Mouse (Mus musculus) embryonic facial prominence, embryonic 15.5 days (tissue): ENCODE data around the gene Tprn. TPM values are rescaled to one million over a fixed set of nuclear protein-coding genes. Genes with fewer than 3 reads are reported as not detected.
"Not testable (repeated sequence)": the region's sequence is repeated elsewhere in the genome, so short reads cannot be mapped to it uniquely, and the experiment has no call there.

Experiments
- ATAC-seq: fragments of 200-750 bp; cut with Nextera tagmentation; 2 replicates; pipeline ENCODE4 v1.8.0; 2017; ENCODE audit warnings: low read depth, moderate TSS enrichment; ENCODE audit not compliant: insufficient number of reproducible peaks, low FRiP score, low TSS enrichment
- H3K27ac ChIP-seq: fragments of 300-500 bp; sonication (generic); replicated peaks from 2 replicates; pipeline ENCODE4 v1.5.1; 2015; ENCODE audit warnings: mild to moderate bottlenecking, inconsistent platforms
- H3K27me3 ChIP-seq: fragments of 300-500 bp; sonication (generic); 2 replicates; pipeline ENCODE4 v1.6.1; 2015; ENCODE audit warnings: inconsistent platforms
- H3K36me3 ChIP-seq: fragments of 300-500 bp; sonication (generic); 2 replicates; pipeline ENCODE4 v1.6.1; 2015; ENCODE audit warnings: mild to moderate bottlenecking, inconsistent platforms
- H3K4me1 ChIP-seq: fragments of 300-500 bp; sonication (generic); 2 replicates; pipeline ENCODE4 v1.6.1; 2015; ENCODE audit warnings: inconsistent platforms
- H3K4me2 ChIP-seq: fragments of 300-500 bp; sonication (generic); replicated peaks from 2 replicates; pipeline ENCODE4 v1.6.1; 2015; ENCODE audit warnings: mild to moderate bottlenecking, inconsistent platforms
- H3K4me3 ChIP-seq: fragments of 300-500 bp; sonication (generic); replicated peaks from 2 replicates; pipeline ENCODE4 v1.5.1; 2015; ENCODE audit warnings: mild to moderate bottlenecking, inconsistent platforms
- H3K9ac ChIP-seq: fragments of 300-500 bp; sonication (generic); 2 replicates; pipeline ENCODE4 v1.6.1; 2015; ENCODE audit warnings: inconsistent platforms
- H3K9me3 ChIP-seq: fragments of 300-500 bp; sonication (generic); replicated peaks from 2 replicates; pipeline ENCODE4 v1.6.1; 2016; ENCODE audit warnings: inconsistent platforms
- WGBS: fragments of 180-500 bp; shearing (Covaris S2); methylation state at CpG from one replicate; pipeline ENCODE4 v1.1.7; 2015; 5-methylcytosine and 5-hydroxymethylcytosine counted together
- polyA plus RNA-seq: library from polyadenylated mRNA; unstranded; fragments of >200 nt; fragmentation: Nextera tagmentation; extraction: Ambion mirVana; gene quantifications from 2 replicates; pipeline ENCODE4 v1.2.1, GENCODE M21; 2015

Tprn gene
- polyA plus RNA-seq, 1 experiment from 2014 or later: 10.2 TPM

GRCm38 (mm10) chr2:25255284-25255779 is 7.1 kb upstream of the Tprn start, which contains the start of gene Tmem203:
Tmem203 (plus strand) TSS chr2:25255439.
- H3K9ac ChIP-seq: peak within 1 kb of the TSS; percentile 89
- peak within 1 kb of the TSS; percentile 92 for H3K4me2 ChIP-seq
- peaks cover 23% of the 10 kb centered on the region for H3K36me3 ChIP-seq
- ATAC-seq: peak; percentile 84
- H3K4me3 ChIP-seq: peak within 1 kb of the TSS; percentile 99
- under 1% methylated on average over 39 of the region's 39 CpGs for WGBS
- no peaks in the 10 kb centered on the region for H3K9me3 ChIP-seq
- peaks cover 17% of the 10 kb centered on the region for H3K4me1 ChIP-seq
- peak within 1 kb of the TSS; percentile 70 for H3K27ac ChIP-seq
- no peaks in the 10 kb centered on the region for H3K27me3 ChIP-seq

DNA sequence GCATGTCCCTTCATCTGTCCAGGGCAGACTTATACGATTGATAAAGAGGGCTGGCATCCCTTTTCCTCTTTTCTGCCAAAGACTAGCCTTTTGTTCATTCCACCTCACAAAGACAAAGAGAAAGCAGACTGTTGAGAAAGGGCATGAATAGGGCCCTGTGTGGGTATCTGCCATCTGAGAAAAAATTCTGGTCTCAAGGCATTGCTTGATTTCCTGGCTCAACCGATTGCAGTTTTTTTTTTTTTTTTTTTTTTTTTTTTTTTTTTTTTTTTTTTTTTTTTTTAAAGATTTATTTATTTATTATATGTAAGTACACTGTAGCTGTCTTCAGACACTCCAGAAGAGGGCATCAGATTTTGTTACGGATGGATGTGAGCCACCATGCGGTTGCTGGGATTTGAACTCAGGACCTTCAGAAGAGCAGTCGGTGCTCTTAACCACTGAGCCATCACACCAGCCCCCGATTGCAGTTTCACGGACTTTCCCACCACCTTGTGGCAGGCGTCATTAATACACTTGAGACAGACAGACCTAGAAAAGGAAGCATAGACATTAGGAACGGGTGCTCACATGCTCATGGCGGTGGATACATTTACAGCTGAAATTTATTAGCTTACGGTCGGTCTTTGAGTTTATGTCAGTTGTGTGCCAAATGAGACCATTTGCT is 5.8 kb upstream of the Tprn start:
- Histone ChIP-seq H3K36me3 (peaks cover 11% of the 10 kb centered on the region), H3K4me3 (peak overlapping the region; percentile 99), H3K4me1 (peaks cover 17% of the 10 kb centered on the region), H3K4me2 (peak overlapping the region; percentile 92)
- not testable (repeated sequence) for H3K9me3 ChIP-seq, H3K27ac ChIP-seq, H3K9ac ChIP-seq, ATAC-seq, H3K27me3 ChIP-seq
- WGBS: 54% methylated on average over 12 of the region's 12 CpGs

DNA sequence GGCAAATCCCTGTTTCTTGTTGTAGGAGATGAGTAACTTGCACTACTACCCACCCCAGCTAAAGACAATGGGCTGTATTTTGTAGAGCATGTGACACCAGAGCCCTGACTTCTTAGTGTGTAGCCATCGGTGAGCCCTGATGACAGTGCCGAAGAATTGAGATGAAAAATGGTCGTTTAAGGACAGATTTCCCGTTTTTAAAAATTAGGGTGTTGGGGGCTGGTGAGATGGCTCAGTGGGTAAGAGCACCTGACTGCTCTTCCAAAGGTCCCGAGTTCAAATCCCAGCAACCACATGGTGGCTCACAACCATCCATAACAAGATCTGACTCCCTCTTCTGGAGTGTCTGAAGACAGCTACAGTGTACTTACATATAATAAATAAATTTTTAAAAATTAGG is 5.2 kb upstream of the Tprn start:
- not testable (repeated sequence) for H3K27me3 ChIP-seq, H3K4me3 ChIP-seq, ATAC-seq, H3K27ac ChIP-seq, H3K9ac ChIP-seq, H3K4me2 ChIP-seq, H3K9me3 ChIP-seq, H3K36me3 ChIP-seq
- H3K4me1 ChIP-seq: peaks cover 21% of the 10 kb centered on the region
- WGBS: 88% methylated on average over 5 of the region's 5 CpGs

GRCm38 (mm10) chr2:25258887-25259286 is 3.5 kb upstream of the Tprn start:
- WGBS: 52% methylated on average over 2 of the region's 2 CpGs
- no peak overlapping the region for H3K4me2 ChIP-seq
- H3K9ac ChIP-seq: no peak overlapping the region
- no peaks in the 10 kb centered on the region for H3K9me3 ChIP-seq
- peaks cover 32% of the 10 kb centered on the region for H3K4me1 ChIP-seq
- H3K4me3 ChIP-seq: no peak overlapping the region
- H3K27me3 ChIP-seq: peaks cover 8% of the 10 kb centered on the region
- no peak overlapping the region for H3K27ac ChIP-seq
- no peaks in the 10 kb centered on the region for H3K36me3 ChIP-seq
- ATAC-seq: no peak

- no peak overlapping the region for H3K27ac ChIP-seq
- peaks cover 40% of the 10 kb centered on the region for H3K4me1 ChIP-seq
- H3K9ac ChIP-seq: no peak overlapping the region
- ATAC-seq: no peak; the same call in 1 of the 2 replicates
- peak overlapping the region; percentile 99 for H3K4me2 ChIP-seq
- no peaks in the 10 kb centered on the region for H3K9me3 ChIP-seq
- peaks cover 17% of the 10 kb centered on the region for H3K27me3 ChIP-seq
- H3K4me3 ChIP-seq: peak overlapping the region; percentile 73
- 44% methylated on average over 12 of the region's 12 CpGs for WGBS
- H3K36me3 ChIP-seq: no peaks in the 10 kb centered on the region
These were observed 548 bp upstream of the Tprn start for GRCm38 (mm10) chr2:25261870-25262269.

GRCm38 (mm10) chr2:25262795-25263622 is 591 bp downstream of the Tprn start:
- H3K4me3 ChIP-seq: peak overlapping the region; percentile 73
- no peaks in the 10 kb centered on the region for H3K9me3 ChIP-seq
- no peak for ATAC-seq
- H3K9ac ChIP-seq: peak overlapping the region; percentile 58
- peak overlapping the region; percentile 99 for H3K4me2 ChIP-seq
- H3K27ac ChIP-seq: no peak overlapping the region; the same call in 1 of the 2 replicates
- H3K36me3 ChIP-seq: peaks cover under 1% of the 10 kb centered on the region; the same call in 1 of the 2 replicates
- under 1% methylated on average over 82 of the region's 82 CpGs for WGBS
- H3K27me3 ChIP-seq: peaks cover 17% of the 10 kb centered on the region
- H3K4me1 ChIP-seq: peaks cover 46% of the 10 kb centered on the region

- no peak for ATAC-seq
- Histone ChIP-seq H3K4me1 (peaks cover 46% of the 10 kb centered on the region), H3K27ac (no peak overlapping the region), H3K36me3 (peaks cover 8% of the 10 kb centered on the region), H3K4me2 (peak overlapping the region; percentile 99), H3K4me3 (peak overlapping the region; percentile 73), H3K9ac (peak overlapping the region; percentile 58; the same call in 1 of the 2 replicates), H3K9me3 (no peaks in the 10 kb centered on the region), H3K27me3 (peaks cover 17% of the 10 kb centered on the region)
- 18% methylated on average over 12 of the region's 12 CpGs for WGBS
These were observed 1.3 kb downstream of the Tprn start for GRCm38 (mm10) chr2:25263623-25264285.

DNA sequence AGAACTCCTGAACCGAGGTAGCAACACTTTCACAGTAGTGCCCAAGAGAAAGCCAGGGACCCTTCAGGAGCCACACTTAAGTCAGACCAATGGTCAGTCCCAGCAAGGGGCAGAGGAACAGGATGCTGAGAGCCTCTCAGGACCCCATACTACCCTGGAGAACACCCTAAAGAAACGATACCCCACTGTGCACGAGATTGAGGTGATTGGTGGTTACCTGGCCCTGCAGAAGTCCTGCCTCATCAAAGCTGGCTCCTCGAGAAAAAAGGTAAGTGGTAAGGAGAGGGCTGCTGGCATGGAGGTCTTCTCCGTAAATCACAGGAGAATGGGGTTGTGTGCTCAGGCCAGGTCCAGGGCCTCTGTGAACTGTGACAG is 1.9 kb downstream of the Tprn start:
- Histone ChIP-seq H3K27me3 (peaks cover 17% of the 10 kb centered on the region), H3K4me1 (peaks cover 46% of the 10 kb centered on the region), H3K4me3 (peak overlapping the region; percentile 73), H3K4me2 (peak overlapping the region; percentile 99; the same call in 1 of the 2 replicates), H3K9ac (no peak overlapping the region), H3K9me3 (no peaks in the 10 kb centered on the region), H3K36me3 (peaks cover 13% of the 10 kb centered on the region), H3K27ac (no peak overlapping the region)
- ATAC-seq: no peak
- WGBS: 78% methylated on average over 5 of the region's 5 CpGs

GRCm38 (mm10) chr2:25264851-25265250 is 2.4 kb downstream of the Tprn start:
- 65% methylated on average over 3 of the region's 3 CpGs for WGBS

DNA sequence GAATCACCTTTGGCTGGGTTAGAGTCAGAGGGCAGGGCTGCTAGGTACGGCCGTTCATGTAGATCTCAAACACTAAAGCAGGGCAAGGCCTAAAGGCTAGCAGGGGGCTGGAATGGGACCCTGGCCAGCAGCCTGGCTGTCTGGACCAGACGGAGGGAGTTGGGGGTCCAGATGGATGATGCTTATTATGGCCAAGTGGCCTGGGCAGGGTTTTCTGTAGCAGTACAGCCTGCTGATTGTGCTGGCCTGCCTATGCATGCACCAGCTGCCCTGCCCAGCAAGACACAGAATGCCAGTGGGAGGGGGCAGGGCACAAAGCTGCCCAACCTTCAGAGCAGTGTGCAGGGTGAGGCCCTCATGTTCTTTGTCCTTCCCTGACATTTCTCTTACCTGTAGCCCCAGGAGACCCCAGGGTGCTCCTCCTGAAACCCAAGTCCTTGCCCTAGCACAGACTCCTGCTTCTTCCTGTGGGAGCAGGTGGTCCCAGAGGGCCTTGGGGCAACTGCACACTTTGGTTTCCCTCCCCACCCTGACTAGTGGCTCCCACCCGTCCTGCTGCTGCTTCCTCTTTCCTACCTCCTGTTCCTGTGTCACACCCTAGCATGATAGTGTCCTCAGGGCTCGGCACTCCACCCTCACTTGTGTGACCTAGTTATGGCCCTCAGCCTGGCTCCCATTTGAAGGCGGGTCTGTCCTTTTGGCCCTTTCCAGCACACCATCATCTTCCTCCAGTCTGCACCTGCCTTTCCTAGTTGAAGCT is 3.7 kb downstream of the Tprn start:
- H3K4me2 ChIP-seq: peak overlapping the region; percentile 24; the same call in 1 of the 2 replicates
- no peak for ATAC-seq
- H3K27ac ChIP-seq: no peak overlapping the region
- H3K4me3 ChIP-seq: 0 out of 2 replicates have a peak overlapping the region, but pooled peaks have one; percentile 2
- peaks cover 57% of the 10 kb centered on the region for H3K4me1 ChIP-seq
- peaks cover 17% of the 10 kb centered on the region for H3K27me3 ChIP-seq
- WGBS: 67% methylated on average over 6 of the region's 6 CpGs
- no peaks in the 10 kb centered on the region for H3K9me3 ChIP-seq
- H3K36me3 ChIP-seq: peaks cover 30% of the 10 kb centered on the region
- no peak overlapping the region for H3K9ac ChIP-seq

More at GRCm38 (mm10) chr2:25264851-25265250, 2.4 kb downstream of the Tprn start:
- Histone ChIP-seq H3K4me3 (no peak overlapping the region), H3K9me3 (no peaks in the 10 kb centered on the region), H3K27ac (no peak overlapping the region), H3K27me3 (peaks cover 17% of the 10 kb centered on the region), H3K4me1 (peaks cover 46% of the 10 kb centered on the region), H3K36me3 (peaks cover 19% of the 10 kb centered on the region), H3K9ac (no peak overlapping the region), H3K4me2 (no peak overlapping the region)
- ATAC-seq: no peak
